Mouse (Mus musculus) erythroblast, embryonic 14.5 days (primary cell): ENCODE data around the gene Kcnj15.

ENCODE experiments used
- GATA1 ChIP-seq: IDR thresholded peaks from 2 replicates; pipeline ENCODE4 v1.6.1; 2012; ENCODE audit warnings: low read length, inconsistent platforms, mixed read lengths
- TAL1 ChIP-seq: IDR thresholded peaks from 3 replicates; pipeline ENCODE4 v1.6.1; 2012; ENCODE audit warnings: low read length, inconsistent platforms, mixed read lengths

- TF ChIP-seq GATA1 (no peak), TAL1 (no peak)
Observed at GRCm38 (mm10) chr16:95216824-95217223, 40.5 kb upstream of the Kcnj15 start.
